Mouse (Mus musculus): ENCODE measurements at regions not wholly inside any gene's neighbourhood (a gene's known extent, or its start where the extent isn't known, plus 50 kb on each side); places are given as distances from the start of the nearest gene placed in this dataset.
"Not testable (repeated sequence)": the region's sequence is repeated elsewhere in the genome, so short reads cannot be mapped to it uniquely, and the experiment has no call there.

DNA sequence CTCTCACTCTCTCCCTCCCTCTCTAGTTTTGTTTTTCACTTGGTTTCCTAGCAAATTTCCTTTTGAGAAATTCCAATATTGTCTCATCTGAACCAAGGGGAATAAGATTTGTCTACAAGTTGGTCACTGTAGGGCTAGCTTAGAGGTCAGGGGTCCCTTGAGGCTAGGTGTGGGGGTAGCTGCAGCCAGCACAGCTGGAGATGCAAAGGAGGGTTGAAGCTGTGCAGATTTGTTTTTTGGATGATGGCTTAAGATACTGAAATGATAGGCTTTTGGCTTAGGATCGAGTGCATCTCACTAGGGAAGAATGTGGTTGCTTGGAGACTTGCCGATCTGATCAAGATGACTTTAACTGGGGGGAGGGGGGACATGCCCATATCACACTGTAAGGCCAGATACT lies 88.3 kb upstream of the Tmem28 start:
- no peak for DNase-seq (ENCODE audit: low spot score in 2 of 2)

GRCm38 (mm10) chrX:99725101-99725500 lies 95.7 kb upstream of the Tmem28 start:
- DNase-seq (ENCODE audit: low spot score in 2 of 2): no peak

GRCm38 (mm10) chrX:99695366-99695765 lies 125.5 kb upstream of the Tmem28 start:
- DNase-seq (ENCODE audit: low spot score in 2 of 2): no peak

GRCm38 (mm10) chrX:99690971-99691370 lies 129.8 kb upstream of the Tmem28 start:
- no peak for DNase-seq (ENCODE audit: low spot score in 2 of 2)

DNA sequence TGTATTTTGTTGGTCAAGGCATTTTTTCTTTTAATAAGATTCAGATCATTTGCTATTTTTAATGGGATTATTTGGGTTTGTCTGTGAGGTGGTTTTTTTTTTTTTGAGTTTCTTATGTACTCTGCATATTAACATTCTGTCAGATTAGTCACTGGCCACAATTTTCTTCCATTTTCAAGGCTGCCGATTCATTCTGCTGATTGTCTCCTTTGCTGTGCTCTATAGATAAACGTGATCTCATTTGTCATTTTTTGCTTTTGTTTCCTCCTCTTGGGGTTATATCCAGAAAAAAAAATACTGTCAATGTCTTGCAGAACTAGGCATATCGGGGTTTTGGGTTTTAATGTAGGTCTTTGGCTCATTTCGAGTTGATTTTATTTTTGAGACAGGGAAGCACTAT lies 131.1 kb upstream of the Tmem28 start:
- DNase-seq (ENCODE audit: low spot score in 2 of 2): no peak

GRCm38 (mm10) chrX:99682491-99682890 lies 138.3 kb upstream of the Tmem28 start:
- DNase-seq (ENCODE audit: low spot score in 2 of 2): not testable (repeated sequence)

GRCm38 (mm10) chrX:99667596-99667995 lies 153.2 kb upstream of the Tmem28 start:
- no peak for DNase-seq (ENCODE audit: low spot score in 2 of 2)

GRCm38 (mm10) chrX:99662566-99662965 lies 158.3 kb upstream of the Tmem28 start:
- no peak for DNase-seq (ENCODE audit: low spot score in 2 of 2)

- DNase-seq (ENCODE audit: low spot score in 2 of 2): no peak
Observed at GRCm38 (mm10) chrX:99659496-99660140, 161.2 kb upstream of the Tmem28 start.

DNA sequence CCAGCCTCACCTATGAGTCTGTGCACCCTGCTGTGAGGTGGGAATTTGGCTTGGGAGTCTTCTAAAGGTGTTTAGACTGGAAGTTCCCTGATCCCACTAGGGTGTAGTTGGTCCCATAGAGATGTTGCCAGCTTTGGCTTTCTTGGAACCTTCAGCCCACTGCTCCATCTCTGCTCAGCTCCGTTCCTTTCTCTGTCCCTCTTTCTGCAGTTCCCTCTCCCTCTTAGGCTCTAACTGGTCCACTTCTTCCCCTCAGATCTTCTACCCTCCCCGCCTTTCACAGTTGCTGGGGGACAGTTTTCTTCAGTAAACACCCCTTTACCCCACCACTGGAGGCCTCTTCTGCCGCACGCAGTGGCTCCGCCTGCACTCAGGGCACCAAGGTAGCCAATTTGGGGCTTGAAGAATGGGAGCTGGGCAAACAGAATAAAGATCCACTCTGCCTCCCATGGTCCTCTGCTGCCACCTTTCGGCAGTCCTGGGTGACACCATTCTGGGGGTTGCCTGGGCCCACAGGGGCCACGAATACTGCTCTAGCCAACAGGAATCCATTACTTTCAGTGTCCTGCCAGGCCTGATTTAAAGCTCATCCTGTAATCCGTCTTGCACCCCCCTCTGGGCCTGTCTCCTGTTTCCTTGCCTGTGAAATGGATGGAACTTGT lies 162.9 kb upstream of the Tmem28 start:
- DNase-seq (ENCODE audit: low spot score in 2 of 2): peak; percentile 12 to 34

- DNase-seq (ENCODE audit: low spot score in 2 of 2): no peak
Observed at GRCm38 (mm10) chrX:99656988-99657387, 163.8 kb upstream of the Tmem28 start.

DNA sequence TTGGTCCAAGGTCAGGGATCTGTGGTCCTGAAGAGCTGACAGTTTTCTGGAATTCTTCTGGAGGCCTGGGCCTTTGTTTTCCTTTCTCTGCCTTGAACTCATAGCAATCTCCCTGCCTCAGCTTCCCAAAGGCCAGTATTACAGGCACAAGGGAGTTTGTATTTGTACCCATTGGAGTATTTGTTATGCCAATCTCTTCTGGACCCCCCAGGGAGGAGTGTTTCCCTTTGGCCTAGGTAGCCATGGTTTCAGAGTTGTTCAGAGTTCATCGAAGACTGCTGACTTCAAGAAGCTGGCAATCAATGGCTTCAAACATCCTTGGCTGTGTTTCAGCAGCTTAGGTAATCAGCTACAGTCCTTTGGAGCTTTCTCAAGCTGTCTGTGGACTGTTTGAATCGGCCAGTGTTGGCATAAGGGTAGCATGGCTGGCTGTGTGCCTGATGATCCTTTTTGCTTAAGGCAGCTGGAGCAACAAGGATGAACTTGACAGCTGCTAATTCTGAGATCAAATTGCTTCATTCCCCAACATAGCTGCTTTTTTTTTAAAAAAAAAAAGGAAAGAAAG lies 161.2 kb upstream of the Pja1 start:
- no peak for DNase-seq (ENCODE audit: low spot score in 2 of 2)

- DNase-seq (ENCODE audit: low spot score in 2 of 2): no peak
Observed at GRCm38 (mm10) chrX:99624515-99625179, 153.6 kb upstream of the Pja1 start.

DNA sequence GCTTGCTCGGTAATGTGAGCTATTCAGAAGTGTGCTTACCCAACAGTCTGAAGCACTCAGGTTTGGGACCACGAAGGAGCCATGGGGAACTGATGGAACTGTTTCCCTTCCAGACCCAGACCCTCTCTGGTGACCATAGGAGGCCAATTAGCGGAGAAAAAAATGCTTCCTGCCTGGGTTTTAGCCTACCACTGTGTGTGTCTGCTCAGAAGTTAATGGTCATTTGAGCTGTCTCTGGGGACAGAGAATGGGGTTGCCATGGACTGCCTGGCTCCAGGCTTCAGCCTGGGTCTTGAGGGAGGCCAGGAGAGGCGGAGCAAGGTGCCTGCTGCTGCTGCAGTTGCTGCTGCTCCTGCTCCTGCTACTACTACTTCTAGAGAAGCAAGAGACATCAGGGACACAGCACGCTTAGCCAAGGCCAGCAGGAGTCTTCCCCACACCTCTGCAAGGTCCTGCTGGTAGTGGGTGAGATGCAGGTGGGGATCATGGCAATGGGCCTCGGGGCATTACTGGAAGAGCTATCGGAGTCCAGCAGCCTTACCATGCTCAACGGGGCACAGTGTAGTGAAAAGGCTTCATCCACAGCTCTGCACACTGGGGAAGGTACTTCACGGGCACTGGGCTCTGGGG lies 141.2 kb upstream of the Pja1 start:
- DNase-seq (ENCODE audit: low spot score in 2 of 2): no peak

DNA sequence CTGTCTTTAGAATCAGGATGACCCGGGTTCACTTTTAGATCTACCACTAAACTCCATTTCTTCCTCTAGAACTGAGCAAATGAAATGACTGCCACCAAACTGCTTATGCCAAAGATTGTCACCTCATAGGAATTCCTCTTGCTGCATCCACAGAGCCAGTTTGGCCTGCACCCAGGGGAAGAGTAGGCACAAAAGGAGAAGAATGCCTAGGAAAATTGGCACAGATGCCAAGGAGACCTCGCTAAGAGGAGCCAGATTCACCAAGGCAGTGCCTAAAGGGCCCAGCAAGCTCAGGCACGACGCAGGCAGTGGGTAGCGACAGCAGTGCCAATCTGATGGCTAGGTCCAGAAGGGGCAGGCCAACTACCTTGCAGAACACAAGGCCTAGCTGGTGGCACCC lies 139.0 kb upstream of the Pja1 start:
- DNase-seq (ENCODE audit: low spot score in 2 of 2): no peak

DNA sequence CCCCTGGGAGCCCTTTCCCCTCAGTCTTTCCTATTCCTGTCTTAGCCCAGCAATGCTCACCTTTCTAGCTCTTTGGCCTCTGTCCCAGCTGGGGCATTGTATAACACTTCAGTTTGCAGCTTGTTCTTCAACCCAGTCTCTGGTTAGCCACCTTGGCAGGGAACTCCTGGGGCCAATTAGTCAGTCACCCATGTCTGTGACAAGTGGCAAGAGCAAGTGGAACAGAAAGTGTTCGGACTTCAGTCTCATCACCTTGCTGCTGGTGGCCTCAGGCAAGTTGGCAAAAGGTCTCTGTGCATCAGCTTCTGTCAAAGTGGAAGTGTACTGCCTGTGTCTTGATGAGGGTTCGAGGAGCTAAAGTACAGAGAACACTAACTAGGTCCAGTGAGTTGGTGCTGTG lies 138.5 kb upstream of the Pja1 start:
- no peak for DNase-seq (ENCODE audit: low spot score in 2 of 2)

DNA sequence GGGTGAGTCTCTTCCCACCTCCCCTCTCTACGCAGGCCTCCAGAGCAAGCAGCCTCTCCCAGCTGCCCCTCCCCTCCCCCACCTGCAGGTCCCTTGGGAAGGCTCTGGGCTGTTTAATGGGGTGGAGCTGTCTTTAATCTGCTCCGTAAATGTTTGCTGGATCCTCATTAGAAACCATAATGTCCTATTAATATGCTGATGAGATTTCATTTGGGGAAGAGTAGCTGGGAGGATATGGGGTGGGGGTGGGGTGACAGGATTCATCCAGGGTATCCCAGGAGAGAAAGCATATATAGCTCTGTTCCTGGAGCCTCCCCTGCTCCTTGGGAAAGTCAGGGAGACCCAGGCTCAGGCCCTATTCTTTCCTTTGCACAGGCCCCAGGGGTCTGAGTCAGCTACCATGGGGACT lies 137.2 kb upstream of the Pja1 start:
- DNase-seq (ENCODE audit: low spot score in 2 of 2): no peak

DNA sequence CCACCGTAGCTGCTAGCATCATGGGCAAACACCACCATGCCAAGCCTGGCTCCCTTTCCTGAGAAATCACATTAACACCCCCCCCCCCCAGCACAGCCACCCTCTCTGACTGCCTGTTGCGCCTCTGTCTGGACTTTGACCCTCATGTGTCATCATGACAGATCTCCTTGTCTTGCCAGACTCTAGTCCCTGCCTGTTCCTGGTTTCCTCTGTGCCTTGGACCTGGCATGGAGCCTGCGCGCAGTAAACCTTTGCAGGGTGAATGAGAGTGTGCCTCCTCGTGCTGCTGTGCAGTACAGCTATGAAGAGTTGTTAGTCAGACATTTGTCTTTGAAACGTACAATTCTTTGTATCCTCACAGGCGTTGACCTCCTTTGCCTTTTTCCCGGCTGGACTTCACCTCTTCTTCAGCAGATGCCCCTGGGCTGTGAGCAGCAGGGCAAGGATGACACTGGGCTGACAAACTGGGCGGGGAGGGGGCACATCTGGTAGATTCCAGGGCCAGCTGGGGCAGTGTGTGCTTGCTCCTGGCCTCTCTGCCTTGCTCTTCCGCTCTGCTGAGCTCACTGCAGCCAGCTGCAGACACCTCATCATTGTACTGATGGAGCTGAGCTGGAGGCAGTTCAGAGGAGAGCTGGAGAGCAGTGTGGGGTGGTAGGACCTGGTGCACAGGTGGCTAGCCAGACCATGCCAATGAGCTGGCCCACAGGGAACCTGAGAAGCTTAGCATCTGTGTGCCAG lies 134.2 kb upstream of the Pja1 start:
- DNase-seq (ENCODE audit: low spot score in 2 of 2): no peak

DNA sequence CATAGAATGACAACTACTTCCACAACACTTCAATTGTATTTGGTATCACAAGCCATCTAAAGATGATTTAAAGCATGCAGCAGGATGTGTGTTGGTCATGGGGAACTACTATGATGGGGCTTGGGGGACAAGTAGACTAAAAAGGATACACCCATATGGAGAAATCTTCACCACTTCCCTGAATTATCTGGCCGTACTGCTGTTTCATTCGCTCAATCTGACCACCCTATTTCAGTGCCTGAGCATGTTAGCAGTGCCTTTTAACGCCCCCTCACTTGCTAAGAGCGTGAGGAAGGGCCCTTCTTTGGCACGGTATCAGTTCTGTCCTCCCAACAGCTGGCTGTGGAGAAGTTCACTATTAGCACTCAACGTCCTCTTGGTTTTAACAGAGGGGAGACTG lies 132.6 kb upstream of the Pja1 start:
- DNase-seq (ENCODE audit: low spot score in 2 of 2): no peak

DNA sequence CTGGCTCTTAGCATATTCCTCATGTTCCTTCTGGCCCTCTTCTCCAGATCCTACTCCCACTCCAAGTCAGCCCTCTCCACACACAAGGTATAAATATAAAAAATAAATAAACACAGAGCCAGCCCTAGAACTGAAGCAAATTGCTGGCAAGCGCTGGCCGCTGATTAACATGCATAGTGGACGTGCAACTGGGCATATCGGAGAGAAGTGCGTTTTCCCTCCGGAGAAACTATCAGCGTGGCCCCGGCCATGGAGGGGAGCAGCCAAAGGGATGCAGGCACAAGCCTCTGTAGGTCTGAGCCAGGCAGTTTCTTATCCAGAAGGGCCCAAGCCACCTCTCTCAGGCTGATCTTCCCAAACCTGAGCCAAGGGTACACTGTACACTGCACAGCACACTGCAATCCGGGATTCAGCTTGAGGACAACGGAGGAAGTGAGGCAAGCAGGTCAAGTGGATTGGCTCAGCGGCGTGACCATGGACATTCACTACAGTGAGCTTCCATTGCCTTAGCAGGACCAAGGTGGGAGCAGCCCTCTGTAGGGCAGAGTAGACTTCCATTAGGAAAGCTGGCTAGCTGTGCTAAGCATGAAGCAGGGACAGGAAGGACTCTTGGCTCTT lies 131.3 kb upstream of the Pja1 start:
- no peak for DNase-seq (ENCODE audit: low spot score in 2 of 2)

DNA sequence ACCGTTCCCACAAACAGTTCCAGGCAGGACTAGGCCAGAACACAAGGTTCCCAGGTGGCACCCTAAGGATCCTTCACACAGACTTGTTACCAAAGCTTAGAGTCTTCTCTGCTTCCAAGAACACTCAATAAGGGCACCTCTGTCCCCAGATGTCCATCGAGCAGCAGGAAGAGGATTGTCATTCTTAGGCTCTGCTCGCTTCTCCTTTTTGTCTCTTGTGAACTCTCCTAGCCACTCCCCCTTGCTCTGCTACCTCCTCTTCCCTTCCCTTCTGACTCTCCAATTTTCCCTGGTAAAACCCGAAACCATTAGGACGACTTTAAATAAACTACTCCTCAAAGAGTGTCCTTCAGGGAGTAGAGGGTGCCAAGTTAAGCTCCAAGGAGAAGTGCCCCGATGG lies 124.4 kb upstream of the Pja1 start:
- DNase-seq (ENCODE audit: low spot score in 2 of 2): no peak
